Mouse (Mus musculus) bone marrow macrophage, adult 2 months (primary cell): ENCODE data around the gene Cse1l. TPM values are rescaled to one million over a fixed set of nuclear protein-coding genes. Genes with fewer than 3 reads are reported as not detected.

Experiments
- H3K27ac ChIP-seq: 2 replicates; pipeline ENCODE4 v1.5.1; 2012; ENCODE audit warnings: low read depth, low read length; ENCODE audit not compliant: insufficient read depth
- H3K4me1 ChIP-seq: 2 replicates; pipeline ENCODE4 v1.6.1; 2012; ENCODE audit warnings: low read length; ENCODE audit not compliant: control insufficient read depth, insufficient read depth
- H3K4me3 ChIP-seq: 2 replicates; pipeline ENCODE4 v1.5.1; 2012; ENCODE audit warnings: mild to moderate bottlenecking, low read length, moderate library complexity; ENCODE audit not compliant: insufficient read depth
- CTCF ChIP-seq: IDR thresholded peaks from 2 replicates; pipeline ENCODE4 v1.5.1; 2012; ENCODE audit warnings: low read depth, mild to moderate bottlenecking, low read length, moderate library complexity
- POLR2A ChIP-seq: IDR thresholded peaks from 2 replicates; pipeline ENCODE4 v1.6.1; 2012; ENCODE audit warnings: mild to moderate bottlenecking, low read depth, low read length, borderline replicate concordance
- polyA plus RNA-seq: library from polyadenylated mRNA; stranded (reverse); fragments of >200 nt; gene quantifications from 2 replicates; pipeline ENCODE4 v1.2.4, GENCODE M21; 2012; ENCODE audit not compliant: missing spikeins, insufficient read depth, insufficient read length

The Cse1l gene
- polyA plus RNA-seq, 1 experiment = 35.3 TPM

DNA sequence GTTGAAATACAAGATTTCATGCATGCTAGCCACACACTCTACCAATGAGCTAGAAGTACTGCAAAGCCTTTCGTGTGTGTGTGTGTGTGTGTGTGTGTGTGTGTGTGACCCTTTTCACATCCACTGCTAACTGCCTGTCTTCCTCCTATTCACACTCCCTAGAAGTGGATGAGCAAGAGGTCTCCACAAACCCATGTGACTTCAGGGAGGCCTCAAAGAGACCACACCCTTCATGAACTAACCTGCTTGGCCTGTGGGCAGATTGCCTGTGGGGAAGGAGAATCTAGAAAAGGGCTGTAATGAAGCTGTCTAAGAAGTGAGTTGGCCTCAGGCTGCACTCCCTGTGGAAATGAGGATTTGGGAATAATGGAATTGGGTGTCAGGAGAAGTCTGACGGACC, 6.7 kb upstream of the Cse1l start:
- Histone ChIP-seq H3K4me3 (no peak overlapping the region), H3K27ac (no peak overlapping the region), H3K4me1 (peaks cover 9% of the 10 kb centered on the region)
- TF ChIP-seq CTCF = no peak
- TF ChIP-seq POLR2A = no peak

GRCm38 (mm10) chr2:166899746-166900145, 6.1 kb upstream of the Cse1l start:
- no peak overlapping the region for H3K4me3 ChIP-seq
- peaks cover 9% of the 10 kb centered on the region for H3K4me1 ChIP-seq
- H3K27ac ChIP-seq = no peak overlapping the region
- TF ChIP-seq POLR2A = no peak
- TF ChIP-seq CTCF = no peak

GRCm38 (mm10) chr2:166900792-166901505, 4.9 kb upstream of the Cse1l start:
- no peak overlapping the region for H3K4me3 ChIP-seq
- TF ChIP-seq POLR2A (no peak), CTCF (no peak)
- H3K4me1 ChIP-seq = peaks cover 11% of the 10 kb centered on the region
- H3K27ac ChIP-seq = peak overlapping the region; percentile 46

DNA sequence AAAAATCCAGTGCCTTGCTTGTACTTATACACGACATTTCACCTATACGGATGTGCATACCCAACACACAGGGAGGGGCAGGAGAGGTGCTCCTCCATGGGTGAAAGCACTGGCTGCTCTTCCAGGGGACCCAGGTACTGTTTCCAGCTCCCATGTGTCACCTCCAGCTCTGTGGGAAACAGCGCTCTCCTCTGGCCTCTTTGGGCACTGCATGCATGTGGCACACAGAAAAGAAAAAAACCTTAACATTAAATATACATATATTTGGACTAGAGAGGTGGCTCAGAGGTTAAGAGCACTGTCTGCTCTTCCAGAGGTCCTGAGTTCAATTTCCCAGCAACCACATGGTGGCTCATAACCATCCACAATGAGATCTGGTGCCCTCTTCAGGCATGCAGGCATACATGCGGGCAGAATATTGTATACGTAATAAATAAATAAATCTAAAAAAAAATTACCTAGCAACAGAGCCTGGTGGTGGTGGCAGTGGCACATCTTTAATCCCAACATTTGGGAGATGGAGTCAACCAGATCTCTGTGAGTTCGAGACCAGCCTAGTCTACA, 2.0 kb upstream of the Cse1l start:
- Histone ChIP-seq H3K4me1 (peaks cover 15% of the 10 kb centered on the region), H3K4me3 (no peak overlapping the region), H3K27ac (no peak overlapping the region)
- TF ChIP-seq POLR2A = no peak
- TF ChIP-seq CTCF = peak; percentile 41; the same call in 1 of the 2 replicates

DNA sequence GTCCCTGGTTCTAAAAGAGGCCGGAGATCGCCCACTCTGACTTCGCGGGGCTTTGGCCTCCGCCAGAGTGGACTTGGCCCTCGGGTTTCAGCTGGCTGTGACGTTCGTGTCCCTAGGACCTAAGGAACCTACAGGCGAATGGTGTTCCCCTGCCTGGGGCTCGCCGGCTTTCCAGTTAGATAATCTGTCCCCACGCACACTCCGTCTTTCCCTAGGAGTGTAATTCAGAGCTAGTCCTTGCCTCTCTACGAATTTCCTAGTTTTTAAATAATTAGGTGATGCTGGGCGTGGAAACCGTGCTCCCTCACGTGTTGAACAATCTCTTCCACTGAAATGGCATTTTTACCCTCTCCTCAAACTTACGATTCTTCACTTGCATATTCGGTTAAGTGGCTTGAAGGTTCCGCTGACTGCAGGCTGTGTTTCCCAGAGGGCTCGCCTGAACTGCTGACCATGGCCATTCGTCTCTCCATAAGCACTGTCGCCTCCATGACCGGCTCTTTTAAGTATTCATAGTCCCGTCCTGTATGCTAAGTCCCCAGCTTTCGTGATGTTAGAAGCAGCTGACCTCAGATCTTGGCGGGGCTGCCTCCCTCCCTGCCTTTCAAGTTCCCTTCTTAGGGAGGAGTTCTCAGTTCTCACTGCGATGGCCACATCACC, 813 bp downstream of the Cse1l start:
- TF ChIP-seq CTCF (no peak), POLR2A (no peak)
- H3K27ac ChIP-seq = peak overlapping the region; percentile 95
- peak overlapping the region; percentile 96 for H3K4me3 ChIP-seq
- H3K4me1 ChIP-seq = peaks cover 9% of the 10 kb centered on the region

- Histone ChIP-seq H3K4me3 (no peak overlapping the region), H3K4me1 (peaks cover 9% of the 10 kb centered on the region), H3K27ac (no peak overlapping the region)
- no peak for TF ChIP-seq CTCF
- no peak for TF ChIP-seq POLR2A
Observed at GRCm38 (mm10) chr2:166909729-166910128, 3.9 kb downstream of the Cse1l start.

GRCm38 (mm10) chr2:166910536-166910935, 4.7 kb downstream of the Cse1l start:
- H3K4me1 ChIP-seq = peaks cover 7% of the 10 kb centered on the region
- no peak for TF ChIP-seq POLR2A
- no peak for TF ChIP-seq CTCF
- H3K4me3 ChIP-seq = no peak overlapping the region
- H3K27ac ChIP-seq = no peak overlapping the region

- Histone ChIP-seq H3K4me3 (no peak overlapping the region), H3K27ac (no peak overlapping the region), H3K4me1 (no peaks in the 10 kb centered on the region)
- TF ChIP-seq CTCF = no peak
- TF ChIP-seq POLR2A = no peak
Observed at GRCm38 (mm10) chr2:166923971-166924370, 18.1 kb downstream of the Cse1l start.

DNA sequence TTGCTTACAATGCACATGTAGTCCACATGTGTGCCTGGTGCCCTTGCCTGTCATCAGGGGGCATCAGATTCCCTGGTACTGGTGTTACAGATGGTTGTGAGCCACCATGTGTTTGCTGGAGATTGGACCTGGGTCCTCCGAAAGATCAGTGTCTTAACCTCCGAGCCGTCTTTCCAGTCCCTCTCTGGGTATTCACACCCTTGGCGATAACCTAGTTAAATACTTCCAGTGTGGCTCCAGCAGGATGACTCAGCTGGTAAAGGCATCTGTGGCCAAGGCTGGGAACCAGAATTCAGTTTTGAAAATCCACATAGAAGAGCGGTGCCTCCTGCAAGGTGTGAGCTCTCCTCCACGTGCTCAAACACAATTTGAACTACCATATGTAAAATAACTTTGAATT, 28.1 kb downstream of the Cse1l start:
- TF ChIP-seq CTCF = no peak
- TF ChIP-seq POLR2A = no peak
- Histone ChIP-seq H3K4me3 (no peak overlapping the region), H3K4me1 (no peaks in the 10 kb centered on the region), H3K27ac (no peak overlapping the region)

DNA sequence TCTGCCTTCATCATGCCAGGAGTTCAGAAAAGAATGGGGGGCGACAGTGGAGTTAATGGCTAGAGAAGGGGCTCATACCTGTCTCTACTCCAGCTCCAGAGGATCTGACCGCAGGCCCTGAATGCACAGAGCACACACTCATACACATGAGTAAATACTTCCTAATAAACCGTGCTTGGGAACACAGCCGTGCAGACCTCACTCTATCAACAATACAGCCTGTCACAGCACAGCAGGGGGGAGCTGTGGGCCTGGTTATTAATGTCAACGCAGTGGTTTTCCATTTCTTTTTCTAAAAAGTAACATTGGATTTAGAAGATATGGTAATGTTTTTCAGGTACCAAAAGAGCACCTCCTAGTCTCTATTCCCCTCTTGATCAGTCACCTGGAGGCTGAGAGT, 28.6 kb downstream of the Cse1l start:
- no peak for TF ChIP-seq CTCF
- no peak for TF ChIP-seq POLR2A
- no peak overlapping the region for H3K4me3 ChIP-seq
- no peaks in the 10 kb centered on the region for H3K4me1 ChIP-seq
- no peak overlapping the region for H3K27ac ChIP-seq
